In genomic region chr7:16507284-16507683, GRCm38 (mm10) we compare ENCODE assay signal across 8 mouse cellular contexts. TPM values are rescaled to one million over a fixed set of nuclear protein-coding genes. Genes with fewer than 3 reads are reported as not detected.
DNase-seq lines count a peak whose midpoint lies in the region; ATAC-seq and TF ChIP-seq lines count a peak whose summit lies in the region.

No protein-coding gene starts in this region.

- no peak overlapping the region for H3K27ac ChIP-seq in lung, postnatal 0 days (ENCODE audit: low read length)

- H3K4me3 ChIP-seq in lung, postnatal 0 days (ENCODE audit: low read depth, low read length): no peak overlapping the region

- H3K36me3 ChIP-seq in lung, postnatal 0 days (ENCODE audit: insufficient read depth, low read length): 0 out of 2 replicates have a peak, but pooled peaks cover 15% of the 10 kb centered on the region

- no peaks in the 10 kb centered on the region for H3K9me3 ChIP-seq in lung, postnatal 0 days (ENCODE audit: low read length)

- no peak for TF ChIP-seq EP300 in lung, postnatal 0 days (IDR thresholded peaks at IDR 0.05)

- peak; percentile 54 for ATAC-seq in lung, postnatal 0 days

- WGBS in lung, postnatal 0 days: 10% methylated on average over 3 of the region's 3 CpGs

- H3K27me3 ChIP-seq in lung, postnatal 0 days (replicated peaks; ENCODE audit: insufficient read depth, low read length): no peaks in the 10 kb centered on the region

- peak; percentile 91 for TF ChIP-seq CTCF in lung, postnatal 0 days (IDR thresholded peaks at IDR 0.05)

- intact Hi-C loops in heart, postnatal 36 days (cut with DNase I): loop anchor here (1.0 kb wide), 1 partner anchor 109 kb away; no protein-coding TSS in a partner anchor

- no peaks in the 10 kb centered on the region for H3K4me1 ChIP-seq in lung, postnatal 0 days (ENCODE audit: insufficient read depth, low read depth, low read length)

- DNase-seq in cerebellum, adult 18-20 months: peak; percentile 52 to 62
- DNase-seq in cerebellum, postnatal 4 days (ENCODE audit: low spot score in 2 of 2): no peak
- DNase-seq in right cerebral cortex, adult 2 months (ENCODE audit: low spot score in 2 of 2): peak; percentile 35 to 37
- DNase-seq in right cerebral cortex, postnatal 4 days: no peak
- DNase-seq in cerebellum, postnatal 10 days: peak; percentile 68 to 70
- DNase-seq in heart, postnatal 36 days: peak; percentile 67 to 71
- peak; percentile 76 for DNase-seq in lung, postnatal 0 days (ENCODE audit: low spot score)
- peak; percentile 26 to 44 for DNase-seq in thymus, adult 18-20 months

- no peak overlapping the region for H3K4me2 ChIP-seq in lung, postnatal 0 days (replicated peaks; ENCODE audit: low read depth, low read length)

- no peak overlapping the region for H3K9ac ChIP-seq in lung, postnatal 0 days (replicated peaks; ENCODE audit: low read depth)

RNA-seq across cellular contexts. Expression of gene Npas1, which starts 29.8 kb away (rescaled TPM):
- not detected for total RNA-seq in heart, postnatal 36 days (2021)
- polyA plus RNA-seq in lung, postnatal 0 days (2015; fragmentation: Nextera tagmentation; extraction: Ambion mirVana): 0.17 and 0.18 TPM in 2 replicates

RNA-seq across cellular contexts. Expression of gene Tmem160, which starts 54.7 kb away (rescaled TPM):
- total RNA-seq in heart, postnatal 36 days (2021): 10 to 100 TPM; 79.4 to 89.8 TPM
- polyA plus RNA-seq in lung, postnatal 0 days (2015; fragmentation: Nextera tagmentation; extraction: Ambion mirVana): 81.0 and 87.9 TPM in 2 replicates

Comparison
In these comparisons a context has a peak if more than half of its experiments do, and no peak if none do; other contexts are left out.
1. DNase-seq: peak in cerebellum, adult 18-20 months (2 of 2), right cerebral cortex, adult 2 months (2 of 2), cerebellum, postnatal 10 days (2 of 2), heart, postnatal 36 days (2 of 2), lung, postnatal 0 days (single experiment) and thymus, adult 18-20 months (2 of 2); none in cerebellum, postnatal 4 days (0 of 2) and right cerebral cortex, postnatal 4 days (single experiment).